Mouse (Mus musculus) liver, embryonic 16.5 days (tissue): ENCODE measurements at regions not wholly inside any gene's neighbourhood (a gene's known extent, or its start where the extent isn't known, plus 50 kb on each side); places are given as distances from the start of the nearest gene placed in this dataset.

Source experiments
- ATAC-seq: fragments of 200-750 bp; cut with Nextera tagmentation; 2 replicates; pipeline ENCODE4 v1.8.0; 2017; ENCODE audit warnings: low read depth, mild to moderate bottlenecking, moderate number of reproducible peaks, moderate library complexity
- H3K27ac ChIP-seq: fragments of 300-500 bp; sonication (generic); 2 replicates; pipeline ENCODE4 v1.5.1; 2014; ENCODE audit warnings: mild to moderate bottlenecking, low read length
- H3K27me3 ChIP-seq: fragments of 300-500 bp; sonication (generic); 2 replicates; pipeline ENCODE4 v1.6.1; 2014; ENCODE audit warnings: low read depth, low read length, mixed read lengths; ENCODE audit not compliant: control insufficient read depth, insufficient read depth
- H3K36me3 ChIP-seq: fragments of 300-500 bp; sonication (generic); 2 replicates; pipeline ENCODE4 v1.6.1; 2014; ENCODE audit warnings: mild to moderate bottlenecking; ENCODE audit not compliant: control insufficient read depth, insufficient read depth
- H3K4me1 ChIP-seq: fragments of 300-500 bp; sonication (generic); 2 replicates; pipeline ENCODE4 v1.6.1; 2014; ENCODE audit warnings: low read depth, low read length, mixed read lengths; ENCODE audit not compliant: control insufficient read depth
- H3K4me2 ChIP-seq: fragments of 300-500 bp; sonication (generic); 2 replicates; pipeline ENCODE4 v1.6.1; 2014; ENCODE audit warnings: low read depth, low read length, mixed read lengths
- H3K4me3 ChIP-seq: fragments of 300-500 bp; sonication (generic); 2 replicates; pipeline ENCODE4 v1.5.1; 2014; ENCODE audit warnings: low read depth, mild to moderate bottlenecking, low read length
- H3K9ac ChIP-seq: fragments of 300-500 bp; sonication (generic); 2 replicates; pipeline ENCODE4 v1.6.1; 2014; ENCODE audit warnings: low read depth, low read length
- H3K9me3 ChIP-seq: fragments of 300-500 bp; sonication (generic); replicated peaks from 2 replicates; pipeline ENCODE4 v1.6.1; 2016; ENCODE audit warnings: low read length; ENCODE audit not compliant: control insufficient read depth
- WGBS: fragments of 180-500 bp; shearing (Covaris S2); extraction: QIAGEN DNeasy Blood & Tissue Kit; methylation state at CpG from one replicate; pipeline ENCODE4 v1.1.7; 2014; ENCODE audit not compliant: insufficient replicate concordance; 5-methylcytosine and 5-hydroxymethylcytosine counted together

DNA sequence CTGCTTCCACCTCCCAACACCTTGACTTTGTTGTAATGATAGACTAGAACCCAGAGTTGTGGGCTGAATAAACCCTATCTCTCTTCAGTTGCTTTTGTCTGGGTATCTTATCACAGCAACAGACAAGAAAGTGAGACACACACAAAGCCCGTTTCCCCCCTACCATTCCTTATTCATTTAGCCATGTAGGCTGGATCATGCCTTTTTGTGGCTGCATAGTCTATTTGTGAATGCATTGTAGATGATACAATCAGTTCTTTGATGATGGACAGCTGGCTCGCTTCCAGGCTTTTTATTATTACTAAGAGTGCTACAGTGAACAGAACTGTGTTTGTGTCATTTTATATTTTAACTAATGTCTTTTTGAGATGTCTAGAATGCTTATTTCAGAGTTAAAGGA, 116.3 kb upstream of the Podxl start:
- ATAC-seq = no peak
- 36% methylated on average over 2 of the region's 2 CpGs for WGBS

DNA sequence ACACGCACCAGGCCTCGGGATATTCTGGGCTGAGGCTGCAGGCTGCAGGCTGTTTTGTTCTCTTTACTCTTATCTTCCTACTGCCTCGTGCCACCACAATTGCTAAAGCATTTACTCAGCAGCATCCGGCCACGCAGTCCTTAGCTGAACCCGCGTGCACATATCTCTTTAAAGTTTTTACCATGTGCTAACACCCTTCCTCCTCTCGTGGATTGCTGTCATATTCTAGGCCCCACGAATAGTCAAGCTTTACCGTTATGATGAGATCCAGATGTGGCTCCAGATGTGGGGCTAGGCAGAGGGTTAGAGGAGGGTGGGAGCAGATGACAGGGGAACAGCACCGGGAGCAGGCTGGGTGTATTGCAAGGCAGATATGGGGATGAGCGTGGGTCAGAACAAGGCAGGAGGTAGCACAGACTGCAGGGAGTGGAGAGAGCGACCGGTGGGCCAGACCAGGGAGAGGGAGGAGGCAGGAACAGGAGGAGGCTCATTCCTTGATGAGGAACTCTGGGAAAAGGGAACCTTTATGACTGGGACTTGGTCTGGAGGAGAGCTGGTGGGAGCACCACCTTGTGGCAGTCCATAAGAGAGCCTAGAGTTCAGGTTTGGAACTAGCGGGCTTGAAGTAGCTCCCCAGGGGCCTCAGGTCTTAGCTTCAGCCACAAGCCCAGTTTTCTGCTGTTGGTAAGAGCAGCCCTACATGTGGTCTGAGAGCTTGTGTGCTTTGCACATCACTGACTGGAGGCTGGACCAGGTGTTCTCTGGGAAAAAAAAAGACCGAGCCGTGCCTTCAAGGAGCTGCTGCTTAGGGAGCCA, 102.1 kb upstream of the Podxl start:
- WGBS = 37% methylated on average over 17 of the region's 17 CpGs
- H3K36me3 ChIP-seq = no peaks in the 10 kb centered on the region
- no peak overlapping the region for H3K4me3 ChIP-seq
- no peaks in the 10 kb centered on the region for H3K9me3 ChIP-seq
- H3K27ac ChIP-seq = no peak overlapping the region
- no peaks in the 10 kb centered on the region; the same call in 1 of the 2 replicates for H3K4me1 ChIP-seq
- no peak overlapping the region for H3K4me2 ChIP-seq
- no peaks in the 10 kb centered on the region for H3K27me3 ChIP-seq
- ATAC-seq = no peak
- H3K9ac ChIP-seq = no peak overlapping the region

More for the DNA sequence above, 116.3 kb upstream of the Podxl start:
- Histone ChIP-seq H3K9me3 (no peaks in the 10 kb centered on the region), H3K36me3 (no peaks in the 10 kb centered on the region), H3K4me2 (no peak overlapping the region), H3K27ac (no peak overlapping the region), H3K4me3 (no peak overlapping the region), H3K4me1 (no peaks in the 10 kb centered on the region), H3K9ac (no peak overlapping the region), H3K27me3 (no peaks in the 10 kb centered on the region)

DNA sequence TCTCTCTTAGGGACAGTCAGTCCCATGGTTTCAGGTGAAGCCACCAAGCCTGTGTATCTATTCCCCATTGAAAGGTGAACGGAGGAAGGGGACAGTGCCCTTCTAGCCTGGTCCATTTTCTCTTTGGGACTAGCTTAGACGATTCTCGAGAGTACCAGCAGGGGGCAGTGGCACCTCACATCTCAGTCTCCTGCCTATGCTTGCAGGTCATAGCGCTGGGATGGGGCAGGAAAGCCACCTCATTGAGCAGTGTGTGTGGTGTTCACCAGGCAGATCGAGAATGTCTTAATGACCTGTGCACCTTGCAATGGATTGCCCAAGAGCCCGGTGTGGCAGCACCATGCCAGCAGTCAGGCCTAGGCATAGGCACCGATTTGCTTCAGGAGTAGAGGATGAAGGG, 100.7 kb upstream of the Podxl start:
- Histone ChIP-seq H3K4me2 (no peak overlapping the region), H3K9me3 (no peaks in the 10 kb centered on the region), H3K27me3 (no peaks in the 10 kb centered on the region), H3K27ac (no peak overlapping the region), H3K9ac (no peak overlapping the region), H3K36me3 (no peaks in the 10 kb centered on the region), H3K4me3 (no peak overlapping the region), H3K4me1 (peaks cover 12% of the 10 kb centered on the region)
- WGBS = 21% methylated on average over 7 of the region's 7 CpGs
- ATAC-seq = peak; percentile 40; the same call in 1 of the 2 replicates

DNA sequence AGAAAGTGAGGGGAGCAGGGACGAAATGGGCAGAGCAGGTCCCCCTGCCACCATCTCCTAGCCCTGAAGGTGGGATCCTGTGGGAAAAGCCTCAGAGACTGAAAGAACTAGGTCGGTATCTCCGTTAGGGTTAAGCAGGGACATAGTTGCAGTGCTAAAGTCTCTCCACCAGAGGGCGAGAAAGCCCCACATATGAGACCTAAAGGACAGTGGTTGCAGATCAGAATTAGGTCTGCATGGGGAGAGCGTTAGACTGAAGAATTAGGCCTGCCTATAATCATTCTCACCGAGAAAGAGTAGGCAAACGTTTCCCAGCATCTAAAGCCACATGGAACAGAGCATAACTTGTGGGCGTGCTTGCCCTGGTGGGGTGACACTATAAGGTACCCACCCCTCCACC, 97.0 kb upstream of the Podxl start:
- Histone ChIP-seq H3K9ac (no peak overlapping the region), H3K27ac (no peak overlapping the region), H3K4me3 (no peak overlapping the region), H3K9me3 (no peaks in the 10 kb centered on the region), H3K27me3 (no peaks in the 10 kb centered on the region), H3K4me2 (no peak overlapping the region), H3K4me1 (peaks cover 27% of the 10 kb centered on the region), H3K36me3 (no peaks in the 10 kb centered on the region)
- ATAC-seq = no peak
- 12% methylated on average over 8 of the region's 8 CpGs for WGBS

DNA sequence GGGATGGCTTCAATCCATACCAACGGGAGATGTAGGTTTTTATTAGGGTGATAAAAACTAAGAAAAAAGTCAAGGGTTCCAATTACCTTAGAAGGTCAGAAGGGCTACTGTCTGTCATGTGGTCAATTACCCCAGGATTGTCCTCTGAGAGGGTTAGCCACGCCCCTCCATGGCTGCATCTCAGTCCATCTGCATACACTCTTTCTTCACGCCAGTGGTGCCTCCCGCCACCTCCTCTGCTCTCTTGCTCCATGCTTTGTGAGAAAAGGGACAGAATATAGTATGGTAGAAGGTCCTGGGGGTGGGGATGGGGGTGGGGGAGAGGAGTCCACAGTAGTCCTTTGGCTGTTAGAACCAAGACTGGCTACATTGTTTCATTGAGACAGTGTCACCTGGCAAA, 96.1 kb upstream of the Podxl start:
- Histone ChIP-seq H3K4me3 (no peak overlapping the region), H3K9me3 (no peaks in the 10 kb centered on the region), H3K4me2 (no peak overlapping the region), H3K27ac (peak overlapping the region; percentile 81; the same call in 1 of the 2 replicates), H3K4me1 (peaks cover 27% of the 10 kb centered on the region), H3K9ac (no peak overlapping the region), H3K36me3 (no peaks in the 10 kb centered on the region), H3K27me3 (no peaks in the 10 kb centered on the region)
- no peak for ATAC-seq
- 64% methylated on average over 4 of the region's 4 CpGs for WGBS

DNA sequence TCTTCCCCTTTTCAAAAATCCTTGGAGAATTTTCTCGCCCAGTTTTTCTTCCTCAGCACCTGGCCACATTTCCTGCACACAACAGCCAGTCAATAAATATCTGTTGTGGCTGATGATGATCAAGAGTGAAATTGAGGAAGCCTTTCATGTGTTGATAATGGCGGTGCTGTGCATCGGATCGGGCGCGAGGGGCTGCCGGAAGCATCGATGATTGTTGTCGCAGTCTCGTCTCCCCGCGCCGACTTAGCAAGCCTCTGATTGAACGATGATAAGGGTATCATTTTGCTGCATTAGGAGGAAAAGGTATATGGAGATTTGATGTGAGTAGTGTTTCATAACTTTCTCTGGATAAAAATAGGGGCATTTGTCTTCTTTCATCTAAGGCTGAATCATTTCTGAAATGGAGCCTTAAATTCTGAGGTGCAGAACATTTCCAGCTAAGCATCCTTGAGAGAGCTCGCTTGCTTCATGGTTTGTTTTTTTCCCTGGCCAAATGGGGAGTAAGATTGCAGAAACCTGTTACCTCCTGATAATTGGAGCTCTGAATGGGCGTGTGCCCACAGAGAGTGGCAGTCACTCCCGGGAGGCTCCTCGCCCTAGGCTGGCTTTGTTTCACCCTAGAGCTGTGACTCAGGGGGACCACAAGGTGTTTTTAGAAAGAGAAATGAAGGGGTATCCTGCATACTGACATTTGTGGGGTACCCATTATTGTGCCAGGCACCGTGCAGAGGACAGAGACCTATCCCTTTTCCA, 94.8 kb upstream of the Podxl start:
- Histone ChIP-seq H3K4me2 (peak overlapping the region; percentile 64), H3K4me3 (peak overlapping the region; percentile 46)

DNA sequence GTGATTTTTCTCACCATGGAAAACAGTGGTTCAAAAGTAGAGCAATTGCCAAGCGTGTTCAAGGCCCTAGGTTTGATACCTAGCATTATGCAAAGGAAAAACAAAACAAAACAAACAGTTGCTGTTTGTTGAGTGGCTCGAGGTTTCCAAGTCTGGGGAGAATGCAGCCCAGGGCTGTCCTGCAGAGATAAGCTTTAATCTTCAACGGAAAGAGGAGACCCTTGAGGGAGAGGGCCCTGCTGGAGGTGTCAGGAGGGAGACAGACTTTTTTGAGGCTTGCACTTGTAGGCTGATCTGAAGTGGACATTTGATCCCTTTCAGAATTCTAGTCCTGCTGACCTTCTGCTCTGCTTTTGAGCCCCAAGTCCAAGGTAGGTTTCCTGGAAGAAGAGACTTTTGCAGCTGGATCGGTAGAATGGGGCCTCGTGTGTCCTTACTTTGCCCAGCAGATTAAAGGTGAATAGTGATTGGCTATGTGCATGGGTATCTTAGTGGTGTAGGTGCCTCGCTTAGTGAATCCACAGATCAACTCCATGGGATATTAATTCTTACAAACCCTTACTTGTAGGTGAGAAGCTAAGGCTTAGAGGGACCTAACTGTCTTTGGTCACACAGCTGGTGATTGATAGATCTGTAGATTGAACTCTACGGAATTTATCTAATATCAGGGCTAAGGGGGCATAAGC, 87.2 kb upstream of the Podxl start:
- no peaks in the 10 kb centered on the region for H3K9me3 ChIP-seq
- no peaks in the 10 kb centered on the region for H3K36me3 ChIP-seq
- H3K27me3 ChIP-seq = no peaks in the 10 kb centered on the region
- ATAC-seq = peak; percentile 95
- H3K27ac ChIP-seq = peak overlapping the region; percentile 72
- WGBS = 13% methylated on average over 7 of the region's 7 CpGs
- no peak overlapping the region for H3K4me3 ChIP-seq
- peak overlapping the region; percentile 12 for H3K4me2 ChIP-seq
- H3K9ac ChIP-seq = no peak overlapping the region
- peaks cover 19% of the 10 kb centered on the region for H3K4me1 ChIP-seq

More for the DNA sequence above, 94.8 kb upstream of the Podxl start:
- Histone ChIP-seq H3K27ac (peak overlapping the region; percentile 81), H3K9me3 (no peaks in the 10 kb centered on the region), H3K9ac (peak overlapping the region; percentile 32; the same call in 1 of the 2 replicates), H3K4me1 (peaks cover 27% of the 10 kb centered on the region), H3K27me3 (no peaks in the 10 kb centered on the region), H3K36me3 (no peaks in the 10 kb centered on the region)
- ATAC-seq = peak; percentile 98
- WGBS = 23% methylated on average over 19 of the region's 19 CpGs

DNA sequence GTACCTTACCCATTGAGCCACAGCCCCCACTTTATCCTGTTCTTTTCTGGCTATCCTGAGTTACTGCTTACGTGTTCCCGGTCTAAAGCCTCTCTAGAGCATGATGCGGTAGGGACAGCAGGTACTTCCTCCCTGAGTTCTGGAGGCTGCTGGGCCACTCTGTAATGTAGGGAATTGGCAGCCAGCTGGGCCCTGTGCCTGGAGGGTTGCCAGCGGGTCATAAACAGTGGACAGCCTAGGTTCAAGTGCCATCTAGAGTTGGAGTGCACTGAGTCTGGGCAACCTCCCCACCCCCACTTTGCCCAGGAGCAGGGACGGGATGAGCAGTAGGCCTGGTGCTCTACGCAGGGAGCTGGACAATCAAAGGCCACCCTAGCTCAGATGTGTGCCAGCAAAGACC, 81.5 kb upstream of the Podxl start:
- Histone ChIP-seq H3K4me3 (no peak overlapping the region), H3K27me3 (no peaks in the 10 kb centered on the region), H3K9ac (no peak overlapping the region), H3K9me3 (no peaks in the 10 kb centered on the region), H3K4me1 (peaks cover 25% of the 10 kb centered on the region), H3K4me2 (no peak overlapping the region), H3K36me3 (no peaks in the 10 kb centered on the region), H3K27ac (no peak overlapping the region)
- 75% methylated on average over 6 of the region's 6 CpGs for WGBS
- ATAC-seq = no peak
